Comparison of ENCODE assay signal across 7 mouse cellular contexts in the genomic region with DNA sequence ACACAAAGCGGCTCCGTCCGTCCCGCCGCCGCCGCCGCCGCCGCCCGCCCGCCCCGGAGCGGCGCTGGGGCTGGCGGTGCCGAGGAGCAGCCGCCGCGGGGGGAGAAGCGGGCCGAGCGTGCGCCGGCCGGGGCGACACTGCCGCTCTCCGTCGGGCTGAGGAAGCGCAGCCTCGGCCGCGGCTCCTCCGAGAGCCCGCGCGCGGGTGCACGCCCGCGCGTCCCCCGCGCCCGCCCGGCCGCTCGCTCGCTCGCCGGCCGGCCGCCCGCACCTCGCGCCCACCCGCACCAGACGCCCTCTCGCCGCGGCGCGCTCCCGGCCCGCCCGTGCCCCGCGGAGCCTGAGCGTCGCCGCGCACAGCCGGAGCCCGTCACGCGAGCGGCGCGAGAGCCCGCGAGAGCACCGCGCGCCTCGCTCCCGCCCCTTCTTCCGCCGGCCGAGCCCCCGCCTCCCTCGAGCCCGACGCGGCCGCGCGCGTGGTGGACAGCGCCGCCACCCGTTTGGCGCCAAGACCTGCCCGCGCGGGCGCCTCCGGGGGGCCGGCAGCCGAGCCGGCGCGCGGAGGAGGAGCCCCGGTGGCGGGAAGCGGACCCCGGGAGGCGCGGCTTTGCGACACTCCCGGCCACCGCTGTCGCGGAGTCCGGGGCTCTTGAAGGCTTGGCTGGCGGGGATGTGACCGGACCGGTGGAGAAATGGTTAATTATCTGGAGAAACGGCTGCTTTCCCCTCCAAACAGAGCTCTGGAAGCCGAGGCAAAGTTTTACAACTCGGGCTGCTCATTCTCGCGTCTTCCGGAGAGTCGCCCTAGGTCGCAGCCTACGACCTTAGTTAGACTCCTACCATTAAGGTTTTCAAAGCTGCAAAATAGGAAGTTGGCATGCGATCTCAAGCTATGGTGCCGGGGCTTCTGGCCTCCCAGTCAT. TPM values are rescaled to one million over a fixed set of nuclear protein-coding genes. Genes with fewer than 3 reads are reported as not detected.
A peak's percentile ranks its signal among the peaks of the same experiment; 100 is the strongest.
DNase-seq lines count a peak whose midpoint lies in the region; ATAC-seq lines count a peak whose summit lies in the region.

A gene (minus strand): TSS at position 438 of the 923 bp plus-strand sequence.

- H3K27me3 ChIP-seq in embryonic facial prominence, embryonic 11.5 days (ENCODE audit: control insufficient read depth, insufficient read depth, low read length), result no peaks in the 10 kb centered on the region
- no peaks in the 10 kb centered on the region for H3K27me3 ChIP-seq in limb, embryonic 11.5 days (ENCODE audit: control insufficient read depth, insufficient read depth, low read length)
- H3K27me3 ChIP-seq in midbrain, embryonic 14.5 days (ENCODE audit: control insufficient read depth, insufficient read depth, low read length), result no peaks in the 10 kb centered on the region

- H3K27ac ChIP-seq in embryonic facial prominence, embryonic 11.5 days (replicated peaks; ENCODE audit: low read depth, low read length), result peak within 1 kb of the TSS; percentile 97
- H3K27ac ChIP-seq in limb, embryonic 11.5 days (replicated peaks; ENCODE audit: low read depth, low read length), result peak within 1 kb of the TSS; percentile 97
- H3K27ac ChIP-seq in midbrain, embryonic 14.5 days (replicated peaks; ENCODE audit: low read depth, low read length), result peak within 1 kb of the TSS; percentile 94

- no peaks in the 10 kb centered on the region for H3K36me3 ChIP-seq in embryonic facial prominence, embryonic 11.5 days (replicated peaks; ENCODE audit: control insufficient read depth, insufficient read depth, low read depth, low read length)
- H3K36me3 ChIP-seq in limb, embryonic 11.5 days (ENCODE audit: control insufficient read depth, insufficient read depth, low read length), result no peaks in the 10 kb centered on the region
- 0 out of 2 replicates have a peak, but pooled peaks cover 7% of the 10 kb centered on the region for H3K36me3 ChIP-seq in midbrain, embryonic 14.5 days (ENCODE audit: control insufficient read depth, insufficient read depth, low read length)

- H3K9me3 ChIP-seq in embryonic facial prominence, embryonic 11.5 days (replicated peaks; ENCODE audit: control insufficient read depth, low read length), result no peaks in the 10 kb centered on the region
- H3K9me3 ChIP-seq in limb, embryonic 11.5 days (ENCODE audit: control insufficient read depth, low read length), result no peaks in the 10 kb centered on the region
- no peaks in the 10 kb centered on the region for H3K9me3 ChIP-seq in midbrain, embryonic 14.5 days (ENCODE audit: control insufficient read depth, low read length)

- H3K4me2 ChIP-seq in embryonic facial prominence, embryonic 11.5 days (ENCODE audit: low read depth, low read length), result peak within 1 kb of the TSS; percentile 37
- peak within 1 kb of the TSS; percentile 43 for H3K4me2 ChIP-seq in limb, embryonic 11.5 days (ENCODE audit: low read depth, severe bottlenecking)
- peak within 1 kb of the TSS; percentile 69 for H3K4me2 ChIP-seq in midbrain, embryonic 14.5 days (ENCODE audit: low read length)

- DNase-seq in adrenal gland, postnatal 14 days, result peak; percentile 95
- DNase-seq in embryonic facial prominence, embryonic 11.5 days (ENCODE audit: low spot score), result peak; percentile 94
- peak; percentile 99 for DNase-seq in heart, adult 11 months
- DNase-seq in kidney, adult 18-20 months, result peak; percentile 87
- peak; percentile 91 for DNase-seq in limb, embryonic 11.5 days (ENCODE audit: low spot score)
- DNase-seq in midbrain, embryonic 14.5 days, result peak; percentile 96
- DNase-seq in spleen, adult 18-20 months, result peak; percentile 83 to 86

- under 1% methylated on average over 85 of the region's 140 CpGs for WGBS in embryonic facial prominence, embryonic 11.5 days
- 1% methylated on average over 78 of the region's 140 CpGs for WGBS in limb, embryonic 11.5 days
- WGBS in midbrain, embryonic 14.5 days, result under 1% methylated on average over 90 of the region's 140 CpGs

- no peaks in the 10 kb centered on the region for H3K4me1 ChIP-seq in embryonic facial prominence, embryonic 11.5 days (ENCODE audit: control insufficient read depth, insufficient read depth, low read length)
- H3K4me1 ChIP-seq in limb, embryonic 11.5 days (ENCODE audit: control insufficient read depth, insufficient read depth, low read length), result peaks cover 5% of the 10 kb centered on the region
- peaks cover 7% of the 10 kb centered on the region for H3K4me1 ChIP-seq in midbrain, embryonic 14.5 days (ENCODE audit: control insufficient read depth, insufficient read depth, low read length)

- H3K9ac ChIP-seq in embryonic facial prominence, embryonic 11.5 days (replicated peaks; ENCODE audit: low read length), result peak within 1 kb of the TSS; percentile 97
- peak within 1 kb of the TSS; percentile 99 for H3K9ac ChIP-seq in limb, embryonic 11.5 days (ENCODE audit: low read length)
- peak within 1 kb of the TSS; percentile 92 for H3K9ac ChIP-seq in midbrain, embryonic 14.5 days (replicated peaks; ENCODE audit: low read length)

- peak; percentile 88 for ATAC-seq in embryonic facial prominence, embryonic 11.5 days (replicated peaks; ENCODE audit: insufficient number of reproducible peaks, low FRiP score, low TSS enrichment, low read depth)
- ATAC-seq in limb, embryonic 11.5 days (ENCODE audit: insufficient number of reproducible peaks, low FRiP score, low TSS enrichment, low read depth), result peak; percentile 88
- ATAC-seq in midbrain, embryonic 14.5 days (ENCODE audit: low FRiP score, low TSS enrichment), result peak; percentile 94

- H3K4me3 ChIP-seq in embryonic facial prominence, embryonic 11.5 days (ENCODE audit: low read depth, low read length), result peak within 1 kb of the TSS; percentile 99
- peak within 1 kb of the TSS; percentile 98 for H3K4me3 ChIP-seq in limb, embryonic 11.5 days (ENCODE audit: low read depth, low read length)
- peak within 1 kb of the TSS; percentile 70 for H3K4me3 ChIP-seq in midbrain, embryonic 14.5 days (replicated peaks; ENCODE audit: low read depth, low read length)

RNA-seq across cellular contexts. Expression of the gene that starts here (rescaled TPM):
- total RNA-seq in adrenal gland, postnatal 14 days (2021), result 92.5 and 94.8 TPM in 2 replicates
- 110 and 129 TPM in 2 replicates for polyA plus RNA-seq in embryonic facial prominence, embryonic 11.5 days (2014; fragmentation: Nextera tagmentation; extraction: Ambion mirVana)
- polyA plus RNA-seq in limb, embryonic 11.5 days (2014; fragmentation: Nextera tagmentation; extraction: Ambion mirVana), result 124 and 140 TPM in 2 replicates
- polyA plus RNA-seq in midbrain, embryonic 14.5 days (2014; fragmentation: Nextera tagmentation; extraction: Ambion mirVana), result 49.7 and 78.4 TPM in 2 replicates

Comparison
In these comparisons a context has a peak if more than half of its experiments do, and no peak if none do; other contexts are left out.
1. Peak in every context shown above with its lines: DNase-seq, ATAC-seq, H3K4me3 ChIP-seq and H3K27ac ChIP-seq.